Mouse (Mus musculus) cortical plate, adult 2 months (tissue): ENCODE results near the gene Pcdh9. TPM values are rescaled to one million over a fixed set of nuclear protein-coding genes. Genes with fewer than 3 reads are reported as not detected.
A peak's percentile ranks its signal among the peaks of the same experiment; 100 is the strongest.

ENCODE experiments used
- H3K27ac ChIP-seq: fragments of 200-500 bp; 2 replicates; pipeline ENCODE4 v1.5.1; 2012; ENCODE audit warnings: low read length, control low read depth, inconsistent platforms; ENCODE audit not compliant: insufficient read depth
- H3K4me1 ChIP-seq: fragments of 200-500 bp; 2 replicates; pipeline ENCODE4 v1.6.1; 2011; ENCODE audit warnings: low read length; ENCODE audit not compliant: control insufficient read depth, insufficient read depth
- H3K4me3 ChIP-seq: fragments of 200-500 bp; 2 replicates; pipeline ENCODE4 v1.5.1; 2011; ENCODE audit warnings: mild to moderate bottlenecking, low read length, control low read depth; ENCODE audit not compliant: insufficient read depth
- CTCF ChIP-seq: fragments of 200-500 bp; IDR thresholded peaks from 2 replicates; pipeline ENCODE4 v1.5.1; 2011; ENCODE audit warnings: mild to moderate bottlenecking, control low read depth, low read length; ENCODE audit not compliant: insufficient read depth; ENCODE audit errors: extremely low read depth
- POLR2A ChIP-seq: fragments of 200-500 bp; IDR thresholded peaks from 2 replicates; pipeline ENCODE4 v1.6.1; 2011; ENCODE audit warnings: mild to moderate bottlenecking, low read length, control low read depth; ENCODE audit not compliant: insufficient read depth; ENCODE audit errors: extremely low read depth
- polyA plus RNA-seq: library from polyadenylated mRNA; depleted of rRNA; stranded (reverse); fragments of >200 nt; gene quantifications from 2 replicates; pipeline ENCODE4 v1.2.3, GENCODE M21; 2012

Pcdh9 gene
- polyA plus RNA-seq, 1 experiment, result 68.3 TPM

- H3K27ac ChIP-seq, result no peak overlapping the region
- no peaks in the 10 kb centered on the region for H3K4me1 ChIP-seq
- TF ChIP-seq POLR2A, result no peak
- TF ChIP-seq CTCF, result no peak
- no peak overlapping the region for H3K4me3 ChIP-seq
These were observed 370.3 kb downstream of the Pcdh9 start for GRCm38 (mm10) chr14:93520166-93520565.

GRCm38 (mm10) chr14:93516679-93517078, 373.8 kb downstream of the Pcdh9 start:
- TF ChIP-seq POLR2A, result no peak
- no peak for TF ChIP-seq CTCF
- Histone ChIP-seq H3K4me1 (no peaks in the 10 kb centered on the region), H3K27ac (no peak overlapping the region), H3K4me3 (no peak overlapping the region)

GRCm38 (mm10) chr14:93506107-93506506, 384.4 kb downstream of the Pcdh9 start:
- no peak for TF ChIP-seq CTCF
- no peak for TF ChIP-seq POLR2A
- Histone ChIP-seq H3K4me1 (no peaks in the 10 kb centered on the region), H3K4me3 (no peak overlapping the region), H3K27ac (no peak overlapping the region)

GRCm38 (mm10) chr14:93498813-93499690, 391.4 kb downstream of the Pcdh9 start:
- no peak for TF ChIP-seq CTCF
- TF ChIP-seq POLR2A, result no peak
- H3K4me1 ChIP-seq, result no peaks in the 10 kb centered on the region
- H3K27ac ChIP-seq, result peak overlapping the region; percentile 79
- H3K4me3 ChIP-seq, result no peak overlapping the region

GRCm38 (mm10) chr14:93474991-93475390, 415.5 kb downstream of the Pcdh9 start:
- no peaks in the 10 kb centered on the region for H3K4me1 ChIP-seq
- TF ChIP-seq CTCF (no peak), POLR2A (no peak)
- no peak overlapping the region for H3K4me3 ChIP-seq
- H3K27ac ChIP-seq, result no peak overlapping the region

- no peak overlapping the region for H3K4me3 ChIP-seq
- TF ChIP-seq CTCF (no peak), POLR2A (no peak)
- H3K27ac ChIP-seq, result no peak overlapping the region
- H3K4me1 ChIP-seq, result no peaks in the 10 kb centered on the region
These were observed 418.0 kb downstream of the Pcdh9 start for GRCm38 (mm10) chr14:93472494-93472893.

GRCm38 (mm10) chr14:93463360-93463892, 427.1 kb downstream of the Pcdh9 start:
- TF ChIP-seq CTCF, result no peak
- TF ChIP-seq POLR2A, result no peak
- Histone ChIP-seq H3K4me1 (no peaks in the 10 kb centered on the region), H3K27ac (no peak overlapping the region), H3K4me3 (no peak overlapping the region)

GRCm38 (mm10) chr14:93450930-93451665, 439.4 kb downstream of the Pcdh9 start:
- Histone ChIP-seq H3K4me3 (no peak overlapping the region), H3K27ac (no peak overlapping the region), H3K4me1 (peaks cover 2% of the 10 kb centered on the region; the same call in 1 of the 2 replicates)
- TF ChIP-seq POLR2A (no peak), CTCF (no peak)

GRCm38 (mm10) chr14:93441852-93442251, 448.6 kb downstream of the Pcdh9 start:
- Histone ChIP-seq H3K27ac (no peak overlapping the region), H3K4me1 (peaks cover 2% of the 10 kb centered on the region; the same call in 1 of the 2 replicates), H3K4me3 (no peak overlapping the region)
- TF ChIP-seq CTCF (no peak), POLR2A (no peak)
